Mouse (Mus musculus) erythroblast, embryonic 14.5 days (primary cell): ENCODE data around the gene Ikbip. TPM values are rescaled to one million over a fixed set of nuclear protein-coding genes. Genes with fewer than 3 reads are reported as not detected.

Experiments
- H3K27me3 ChIP-seq: 2 replicates; pipeline ENCODE4 v1.6.1; 2012; ENCODE audit warnings: inconsistent platforms; ENCODE audit not compliant: control insufficient read depth
- H3K36me3 ChIP-seq: 2 replicates; pipeline ENCODE4 v1.6.1; 2012; ENCODE audit warnings: mild to moderate bottlenecking, inconsistent platforms; ENCODE audit not compliant: control insufficient read depth
- H3K4me1 ChIP-seq: 2 replicates; pipeline ENCODE4 v1.6.1; 2012; ENCODE audit warnings: inconsistent platforms; ENCODE audit not compliant: control insufficient read depth
- H3K4me3 ChIP-seq: replicated peaks from 2 replicates; pipeline ENCODE3; 2012; ENCODE audit warnings: moderate library complexity, mild to moderate bottlenecking, inconsistent platforms
- H3K9me3 ChIP-seq: 2 replicates; pipeline ENCODE4 v1.6.1; 2012; ENCODE audit warnings: low read length, inconsistent platforms, mixed read lengths; ENCODE audit not compliant: control insufficient read depth
- GATA1 ChIP-seq: IDR thresholded peaks from 2 replicates; pipeline ENCODE4 v1.6.1; 2012; ENCODE audit warnings: low read length, inconsistent platforms, mixed read lengths
- TAL1 ChIP-seq: IDR thresholded peaks from 3 replicates; pipeline ENCODE4 v1.6.1; 2012; ENCODE audit warnings: low read length, inconsistent platforms, mixed read lengths
- polyA plus RNA-seq: library from polyadenylated mRNA; stranded (reverse); fragments of >175 nt; gene quantifications from 2 replicates; pipeline ENCODE4 v1.2.3, GENCODE M21; 2012

Ikbip gene
- polyA plus RNA-seq, 1 experiment = not detected

GRCm38 (mm10) chr10:91102799-91103590 lies 20.3 kb downstream of the Ikbip start:
- TF ChIP-seq TAL1 (no peak), GATA1 (no peak)
- Histone ChIP-seq H3K36me3 (no peaks in the 10 kb centered on the region), H3K27me3 (no peaks in the 10 kb centered on the region), H3K9me3 (no peaks in the 10 kb centered on the region), H3K4me3 (no peak overlapping the region), H3K4me1 (no peaks in the 10 kb centered on the region)

GRCm38 (mm10) chr10:91105981-91106380 lies 23.2 kb downstream of the Ikbip start:
- no peak for TF ChIP-seq GATA1
- no peak for TF ChIP-seq TAL1
- Histone ChIP-seq H3K27me3 (no peaks in the 10 kb centered on the region), H3K4me3 (no peak overlapping the region), H3K36me3 (no peaks in the 10 kb centered on the region), H3K9me3 (no peaks in the 10 kb centered on the region), H3K4me1 (no peaks in the 10 kb centered on the region)

DNA sequence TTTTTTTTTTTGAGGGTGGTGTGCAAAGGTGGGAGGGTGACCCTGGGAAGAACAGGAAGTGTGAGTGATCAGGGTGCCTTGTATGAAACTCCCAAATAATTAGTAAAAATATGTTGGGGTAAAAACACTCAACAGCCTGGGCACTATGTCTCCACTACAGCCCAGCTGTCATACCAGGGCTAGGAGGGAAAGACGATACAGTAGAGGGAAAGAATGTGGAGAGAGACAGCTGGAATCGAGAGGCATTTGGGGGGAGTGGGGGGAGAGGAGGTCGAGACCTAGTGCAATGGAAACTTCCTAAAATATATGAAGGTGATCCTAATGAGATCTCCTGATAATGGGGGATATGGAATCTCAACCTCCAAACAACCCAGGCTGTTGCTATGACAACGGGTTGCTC lies 27.1 kb downstream of the Ikbip start:
- Histone ChIP-seq H3K4me3 (no peak overlapping the region), H3K4me1 (no peaks in the 10 kb centered on the region), H3K36me3 (peaks cover 22% of the 10 kb centered on the region), H3K27me3 (no peaks in the 10 kb centered on the region), H3K9me3 (no peaks in the 10 kb centered on the region)
- TF ChIP-seq GATA1 = no peak
- no peak for TF ChIP-seq TAL1

GRCm38 (mm10) chr10:91116958-91117357 lies 34.2 kb downstream of the Ikbip start:
- Histone ChIP-seq H3K27me3 (no peaks in the 10 kb centered on the region), H3K4me1 (peaks cover 11% of the 10 kb centered on the region), H3K4me3 (no peak overlapping the region), H3K36me3 (peaks cover 92% of the 10 kb centered on the region), H3K9me3 (no peaks in the 10 kb centered on the region)
- TF ChIP-seq GATA1 = no peak
- no peak for TF ChIP-seq TAL1

- peak overlapping the region; percentile 82 for H3K4me3 ChIP-seq
- H3K27me3 ChIP-seq = no peaks in the 10 kb centered on the region
- no peak for TF ChIP-seq GATA1
- TF ChIP-seq TAL1 = no peak
- peaks cover 49% of the 10 kb centered on the region for H3K36me3 ChIP-seq
- H3K4me1 ChIP-seq = peaks cover 41% of the 10 kb centered on the region
- H3K9me3 ChIP-seq = no peaks in the 10 kb centered on the region
Measured at GRCm38 (mm10) chr10:91122646-91123045, 39.9 kb downstream of the Ikbip start.

DNA sequence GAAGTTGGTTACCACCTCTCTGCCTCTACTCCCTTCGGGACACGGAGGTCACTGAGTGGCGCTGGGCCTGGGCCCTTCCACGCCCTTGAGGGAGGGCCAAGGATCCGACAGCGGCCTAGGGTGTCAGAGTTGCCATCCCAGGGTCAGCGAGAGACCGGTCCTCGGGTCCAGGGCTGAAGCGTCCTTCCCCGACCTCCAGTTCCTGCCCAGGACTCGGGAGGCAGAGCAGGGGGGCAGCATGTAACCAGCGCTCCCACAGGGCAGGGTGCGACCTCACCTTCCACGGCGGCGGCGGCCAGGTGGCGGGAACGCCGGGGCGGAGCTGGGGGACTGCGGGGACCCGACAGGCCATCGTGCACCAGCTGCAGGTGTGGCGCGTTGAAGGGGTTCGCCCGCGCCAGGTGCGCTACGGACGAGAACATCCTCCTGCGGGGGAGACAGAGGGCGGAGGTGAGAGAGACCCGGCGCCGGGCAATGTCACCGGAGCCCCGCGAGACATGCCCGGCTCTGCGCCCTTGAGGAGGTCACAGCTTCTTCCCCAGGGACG lies 40.6 kb downstream of the Ikbip start:
- Histone ChIP-seq H3K4me1 (peaks cover 43% of the 10 kb centered on the region), H3K9me3 (no peaks in the 10 kb centered on the region), H3K36me3 (peaks cover 42% of the 10 kb centered on the region), H3K4me3 (peak overlapping the region; percentile 82), H3K27me3 (no peaks in the 10 kb centered on the region)
- no peak for TF ChIP-seq TAL1
- no peak for TF ChIP-seq GATA1

DNA sequence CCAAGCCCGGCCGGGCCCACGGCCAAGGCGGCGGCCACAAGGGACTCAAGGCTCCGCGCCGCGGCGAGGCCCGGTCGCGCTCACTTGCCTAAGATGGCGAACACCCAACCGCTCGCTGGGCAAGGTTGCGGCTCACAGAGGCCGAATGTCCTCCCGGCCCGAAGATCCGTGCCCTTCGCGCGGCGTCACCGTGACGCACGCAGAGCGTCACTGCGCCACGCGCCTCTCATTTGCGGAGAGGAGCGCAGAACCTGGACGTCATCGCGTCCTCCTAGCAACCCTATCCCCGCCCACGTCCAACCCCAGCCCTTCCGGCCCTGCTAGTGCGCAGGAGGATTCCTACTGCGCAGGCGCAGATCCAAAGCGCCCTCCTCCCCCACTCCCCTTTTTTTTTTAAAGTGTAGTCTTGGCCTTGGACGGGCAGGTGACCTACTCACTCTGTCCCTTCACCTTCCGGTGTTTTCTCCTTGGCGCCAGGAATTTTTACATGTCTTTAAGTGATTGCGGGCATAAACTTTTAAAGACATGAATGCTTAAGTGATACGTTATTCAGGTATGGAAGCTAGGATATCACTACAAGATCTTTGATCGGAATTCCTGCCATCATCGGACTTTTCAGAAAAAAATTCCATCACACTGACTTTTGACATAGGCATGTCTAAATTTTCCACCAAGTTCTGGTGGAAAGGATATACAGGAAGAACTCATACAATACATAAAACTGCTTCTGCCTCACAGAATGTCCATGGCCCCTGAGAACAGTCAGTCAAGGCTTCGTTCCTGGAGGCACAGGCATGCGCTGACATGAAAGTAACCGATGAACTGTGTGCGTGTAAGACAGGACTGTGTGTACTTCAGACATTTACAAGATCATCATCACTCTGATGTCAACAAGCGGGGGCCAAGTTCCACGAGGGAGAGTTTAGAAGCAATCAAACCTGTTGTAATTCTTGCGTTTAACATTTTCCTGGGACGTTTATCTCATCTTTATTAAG lies 41.4 kb downstream of the Ikbip start, which contains the start of gene Slc25a3:
TSS of gene Slc25a3 (minus strand) at position 232 of the 995 bp plus-strand sequence.
- Histone ChIP-seq H3K36me3 (peaks cover 35% of the 10 kb centered on the region), H3K27me3 (no peaks in the 10 kb centered on the region), H3K4me1 (peaks cover 43% of the 10 kb centered on the region), H3K9me3 (no peaks in the 10 kb centered on the region), H3K4me3 (peak within 1 kb of the TSS; percentile 82)
- TF ChIP-seq TAL1 = no peak
- TF ChIP-seq GATA1 = no peak

DNA sequence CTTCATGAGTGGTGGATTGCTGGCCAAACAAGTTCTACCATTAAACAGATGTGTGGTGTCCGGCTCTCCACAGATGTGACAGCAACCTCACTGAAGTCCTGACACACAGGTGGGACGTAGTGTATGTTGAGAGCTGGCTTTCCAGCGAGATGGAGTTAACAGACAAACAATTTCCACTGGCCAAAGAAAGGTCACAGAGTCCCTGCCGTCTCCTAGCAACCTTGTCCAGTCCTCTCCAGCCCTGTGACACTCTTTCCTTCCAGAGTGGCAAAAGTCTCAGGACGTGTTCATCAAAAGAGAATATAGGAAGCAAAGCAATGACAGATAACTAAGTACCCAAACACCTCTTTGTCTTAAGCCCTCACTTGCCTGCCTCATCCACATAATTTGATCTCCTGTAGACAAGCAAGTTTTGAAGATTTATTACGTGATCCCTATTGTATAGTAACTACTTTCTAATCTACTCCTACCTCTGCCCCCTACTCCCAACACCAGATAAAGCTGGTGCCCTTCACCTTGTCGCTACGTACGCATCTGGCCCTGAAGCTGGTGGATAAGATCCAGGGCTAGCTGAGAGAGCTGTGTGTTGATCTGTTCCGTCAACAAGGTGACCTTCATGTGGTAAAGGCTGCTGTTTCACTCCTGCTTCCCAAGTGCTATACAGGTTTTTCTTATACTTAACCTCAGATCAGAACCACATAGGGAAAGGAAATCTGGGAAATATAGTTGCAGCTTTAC lies 44.0 kb downstream of the Ikbip start:
- Histone ChIP-seq H3K4me1 (peaks cover 34% of the 10 kb centered on the region), H3K9me3 (no peaks in the 10 kb centered on the region)

More for the DNA sequence above, 44.0 kb downstream of the Ikbip start:
- H3K36me3 ChIP-seq = peaks cover 8% of the 10 kb centered on the region
- no peaks in the 10 kb centered on the region for H3K27me3 ChIP-seq
- no peak overlapping the region for H3K4me3 ChIP-seq
- TF ChIP-seq TAL1 (no peak), GATA1 (no peak)
